Mouse (Mus musculus): ENCODE data around the gene Zfp446. TPM values are rescaled to one million over a fixed set of nuclear protein-coding genes. Genes with fewer than 3 reads are reported as not detected.

Zfp446 gene
- polyA plus RNA-seq, 1 experiment from 2014 or later = 2.1 TPM

DNA sequence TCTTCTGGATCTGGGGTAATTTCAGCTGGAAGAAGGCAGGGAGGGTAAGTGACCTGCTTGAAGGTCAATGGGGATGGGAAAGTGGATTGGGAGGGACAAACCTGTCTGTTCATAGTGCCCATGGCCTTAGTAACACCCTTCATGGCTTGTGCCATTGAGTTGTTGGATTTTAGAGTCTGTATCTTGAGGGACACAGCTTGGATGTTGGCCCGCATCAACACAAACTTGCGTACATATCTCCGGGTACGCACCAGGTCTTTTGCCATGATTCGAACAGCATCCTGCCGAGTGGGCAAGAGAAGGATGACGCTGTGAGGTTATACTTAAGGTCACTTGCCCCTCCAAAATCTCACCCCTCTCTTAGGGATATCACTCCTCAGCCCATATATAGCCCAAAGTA, 54.9 kb downstream of the Zfp446 start:
- peaks cover 45% of the 10 kb centered on the region for H3K36me3 ChIP-seq (ENCODE audit: control insufficient read depth, insufficient read depth, low read length)
- no peak overlapping the region for H3K9ac ChIP-seq (ENCODE audit: low read length)
- H3K27ac ChIP-seq (replicated peaks) = no peak overlapping the region
- H3K9me3 ChIP-seq (ENCODE audit: control insufficient read depth, low read length) = no peaks in the 10 kb centered on the region
- no peak for ATAC-seq (ENCODE audit: low FRiP score, low TSS enrichment)
- H3K27me3 ChIP-seq (ENCODE audit: control insufficient read depth, insufficient read depth, low read length) = no peaks in the 10 kb centered on the region
- H3K4me2 ChIP-seq (replicated peaks; ENCODE audit: low read depth) = no peak overlapping the region
- WGBS = 87% methylated on average over 7 of the region's 7 CpGs
- no peak overlapping the region for H3K4me3 ChIP-seq (ENCODE audit: low read depth, low read length)
- DNase-seq (ENCODE audit: low spot score) = no peak
- TF ChIP-seq CTCF (IDR thresholded peaks at IDR 0.05; ENCODE audit: low read depth) (no peak), EP300 (optimal IDR thresholded peaks at IDR 0.05) (no peak)
- peaks cover 6% of the 10 kb centered on the region; the same call in 1 of the 2 replicates for H3K4me1 ChIP-seq (replicated peaks; ENCODE audit: control insufficient read depth, insufficient read depth)

DNA sequence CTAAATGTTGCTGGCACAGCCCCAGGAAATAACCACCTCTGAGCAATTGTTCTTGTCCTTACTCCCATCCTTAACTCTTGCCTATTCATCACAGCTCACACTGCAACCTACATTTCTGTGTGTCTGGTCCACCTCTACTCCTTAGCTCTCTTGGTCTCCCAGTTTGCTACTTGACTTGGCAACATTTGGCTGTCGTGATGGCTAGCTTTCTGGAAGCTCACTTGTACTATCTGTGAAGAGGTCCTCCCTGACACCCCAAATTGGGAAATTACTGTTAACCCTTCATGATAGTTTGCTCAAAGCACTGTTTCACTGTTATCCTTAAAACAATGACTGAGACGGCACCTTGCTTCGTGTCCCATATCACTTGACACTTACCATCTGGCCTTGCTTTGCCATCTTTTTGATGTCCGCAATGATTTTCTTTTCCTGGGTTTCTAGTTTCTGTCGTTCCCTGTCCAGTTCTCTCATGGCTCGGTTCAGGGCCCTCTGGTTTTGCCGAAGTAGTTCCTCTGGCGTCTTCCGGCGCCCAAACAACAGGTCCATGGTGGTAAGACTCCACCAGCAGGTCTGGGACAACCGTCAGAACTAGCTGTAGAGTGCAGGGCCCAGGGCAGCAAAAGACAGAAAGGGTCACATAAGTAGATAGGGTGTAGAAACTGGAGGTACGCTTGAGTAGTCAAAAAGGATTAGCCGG, 56.0 kb downstream of the Zfp446 start:
- ATAC-seq (ENCODE audit: low FRiP score, low TSS enrichment) = no peak
- TF ChIP-seq EP300 (optimal IDR thresholded peaks at IDR 0.05) (no peak), CTCF (IDR thresholded peaks at IDR 0.05; ENCODE audit: low read depth) (no peak)
- Histone ChIP-seq H3K4me1 (replicated peaks; ENCODE audit: control insufficient read depth, insufficient read depth) (peaks cover 6% of the 10 kb centered on the region; the same call in 1 of the 2 replicates), H3K27me3 (ENCODE audit: control insufficient read depth, insufficient read depth, low read length) (no peaks in the 10 kb centered on the region), H3K9ac (ENCODE audit: low read length) (peak overlapping the region; percentile 79), H3K4me2 (replicated peaks; ENCODE audit: low read depth) (peak overlapping the region; percentile 74), H3K9me3 (ENCODE audit: control insufficient read depth, low read length) (no peaks in the 10 kb centered on the region), H3K36me3 (ENCODE audit: control insufficient read depth, insufficient read depth, low read length) (peaks cover 36% of the 10 kb centered on the region), H3K4me3 (ENCODE audit: low read depth, low read length) (peak overlapping the region; percentile 57), H3K27ac (replicated peaks) (peak overlapping the region; percentile 96)
- DNase-seq (ENCODE audit: low spot score) = no peak
- 31% methylated on average over 13 of the region's 13 CpGs for WGBS

DNA sequence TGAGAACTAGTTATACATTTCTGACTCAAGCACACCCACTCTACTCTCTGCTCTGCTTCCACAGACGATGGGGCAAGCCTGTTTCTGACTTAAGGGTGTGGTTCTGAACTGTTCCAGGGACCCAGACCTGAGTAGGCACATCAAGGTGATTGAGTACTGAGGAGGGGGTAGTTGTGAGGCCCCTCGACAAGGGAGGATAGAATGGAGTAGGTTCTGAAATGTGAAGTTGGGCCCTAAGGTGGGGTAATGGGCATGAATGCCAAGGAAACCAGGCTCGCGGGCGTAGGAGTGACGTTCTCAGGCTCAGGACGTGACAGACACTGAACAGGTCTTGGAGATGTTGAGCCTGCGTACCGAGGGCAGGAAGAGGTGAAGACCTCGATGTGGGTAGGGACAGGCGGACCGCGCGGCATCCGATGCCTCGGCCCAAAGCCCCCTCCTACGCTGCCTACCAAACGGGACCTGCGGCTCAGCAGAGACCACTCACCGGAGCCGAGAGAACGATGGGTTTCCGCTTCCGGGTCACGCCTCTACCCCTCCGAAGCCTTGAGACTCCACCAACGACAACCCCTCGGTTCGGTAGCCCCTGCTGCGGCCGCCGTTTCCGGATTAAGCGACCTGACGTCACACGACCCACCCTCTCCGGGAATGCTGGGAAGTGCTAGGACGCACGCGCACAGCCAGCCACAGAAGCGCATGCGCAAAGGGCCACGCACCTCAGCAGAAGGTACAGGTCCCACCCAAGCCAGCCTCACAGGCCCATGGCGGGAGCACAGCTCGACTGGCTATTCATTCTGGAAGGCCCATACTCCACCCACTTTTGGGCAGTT, 56.7 kb downstream of the Zfp446 start, which contains the start of gene Chmp2a:
Chmp2a (minus strand) TSS at position 660 of the 830 bp plus-strand sequence.
- peak within 1 kb of the TSS; percentile 96 for H3K27ac ChIP-seq (replicated peaks)
- TF ChIP-seq EP300 (optimal IDR thresholded peaks at IDR 0.05) = no peak
- TF ChIP-seq CTCF (IDR thresholded peaks at IDR 0.05; ENCODE audit: low read depth) = no peak
- H3K4me2 ChIP-seq (replicated peaks; ENCODE audit: low read depth) = peak within 1 kb of the TSS; percentile 74
- no peaks in the 10 kb centered on the region for H3K27me3 ChIP-seq (ENCODE audit: control insufficient read depth, insufficient read depth, low read length)
- H3K9ac ChIP-seq (ENCODE audit: low read length) = peak within 1 kb of the TSS; percentile 79
- DNase-seq (ENCODE audit: low spot score) (peak; percentile 99), ATAC-seq (ENCODE audit: low FRiP score, low TSS enrichment) (peak; percentile 83)
- no peaks in the 10 kb centered on the region for H3K9me3 ChIP-seq (ENCODE audit: control insufficient read depth, low read length)
- WGBS = under 1% methylated on average over 45 of the region's 45 CpGs
- H3K4me1 ChIP-seq (replicated peaks; ENCODE audit: control insufficient read depth, insufficient read depth) = peaks cover 6% of the 10 kb centered on the region; the same call in 1 of the 2 replicates
- peaks cover 28% of the 10 kb centered on the region for H3K36me3 ChIP-seq (ENCODE audit: control insufficient read depth, insufficient read depth, low read length)
- H3K4me3 ChIP-seq (ENCODE audit: low read depth, low read length) = peak within 1 kb of the TSS; percentile 57

Other genes with a start within 250 kb of the Zfp446 start
- gene Vmn2r56, start 242.8 kb upstream of the Zfp446 start, polyA plus RNA-seq (2015; fragmentation: Nextera tagmentation; extraction: Ambion mirVana) = 0.02 TPM in 1 of 2 replicates, not detected in the other
- 1.3 and 1.7 TPM in 2 replicates for gene Zscan18, start 174.2 kb upstream of the Zfp446 start, polyA plus RNA-seq (2015; fragmentation: Nextera tagmentation; extraction: Ambion mirVana)
- 5.9 and 6.4 TPM in 2 replicates for gene Zfp329, start 159.0 kb upstream of the Zfp446 start, polyA plus RNA-seq (2015; fragmentation: Nextera tagmentation; extraction: Ambion mirVana)
- gene Zfp110, start 143.1 kb upstream of the Zfp446 start, polyA plus RNA-seq (2015; fragmentation: Nextera tagmentation; extraction: Ambion mirVana) = 15.9 and 16.9 TPM in 2 replicates
- gene Zfp128, start 96.7 kb upstream of the Zfp446 start, polyA plus RNA-seq (2015; fragmentation: Nextera tagmentation; extraction: Ambion mirVana) = 1.5 and 1.6 TPM in 2 replicates
- 5.1 and 5.8 TPM in 2 replicates for gene Zscan22, start 80.0 kb upstream of the Zfp446 start, polyA plus RNA-seq (2015; fragmentation: Nextera tagmentation; extraction: Ambion mirVana)
- 784 and 821 TPM in 2 replicates for gene Rps5, start 55.6 kb upstream of the Zfp446 start, polyA plus RNA-seq (2015; fragmentation: Nextera tagmentation; extraction: Ambion mirVana)
- gene Rnf225, start 50.4 kb upstream of the Zfp446 start, polyA plus RNA-seq (2015; fragmentation: Nextera tagmentation; extraction: Ambion mirVana) = 30.7 and 33.6 TPM in 2 replicates
- gene Zfp324, start 12.0 kb upstream of the Zfp446 start, polyA plus RNA-seq (2015; fragmentation: Nextera tagmentation; extraction: Ambion mirVana) = 4.4 and 4.6 TPM in 2 replicates
- 0.13 and 0.25 TPM in 2 replicates for gene Slc27a5, start 20.3 kb downstream of the Zfp446 start, polyA plus RNA-seq (2015; fragmentation: Nextera tagmentation; extraction: Ambion mirVana)
- 93.7 and 105 TPM in 2 replicates for gene Trim28, start 21.3 kb downstream of the Zfp446 start, polyA plus RNA-seq (2015; fragmentation: Nextera tagmentation; extraction: Ambion mirVana)
- 8.5 and 9.5 TPM in 2 replicates for gene Zbtb45, start 32.2 kb downstream of the Zfp446 start, polyA plus RNA-seq (2015; fragmentation: Nextera tagmentation; extraction: Ambion mirVana)
- 271 and 287 TPM in 2 replicates for gene Chmp2a, start 57.0 kb downstream of the Zfp446 start, polyA plus RNA-seq (2015; fragmentation: Nextera tagmentation; extraction: Ambion mirVana)
- 90.9 and 93.4 TPM in 2 replicates for gene Ube2m, start 60.4 kb downstream of the Zfp446 start, polyA plus RNA-seq (2015; fragmentation: Nextera tagmentation; extraction: Ambion mirVana)
- 0.93 and 1.3 TPM in 2 replicates for gene Mzf1, start 76.9 kb downstream of the Zfp446 start, polyA plus RNA-seq (2015; fragmentation: Nextera tagmentation; extraction: Ambion mirVana)
- 0.01 TPM in 1 of 2 replicates, not detected in the other for gene Vmn1r85, start 117.3 kb downstream of the Zfp446 start, polyA plus RNA-seq (2015; fragmentation: Nextera tagmentation; extraction: Ambion mirVana)
- gene Vmn1r86, start 142.1 kb downstream of the Zfp446 start, polyA plus RNA-seq (2015; fragmentation: Nextera tagmentation; extraction: Ambion mirVana) = not detected in 2 replicates
- gene Vmn1r87, start 162.3 kb downstream of the Zfp446 start, polyA plus RNA-seq (2015; fragmentation: Nextera tagmentation; extraction: Ambion mirVana) = 0.04 TPM in 1 of 2 replicates, not detected in the other
- 0.02 TPM in 1 of 2 replicates, not detected in the other for gene Vmn1r88, start 181.7 kb downstream of the Zfp446 start, polyA plus RNA-seq (2015; fragmentation: Nextera tagmentation; extraction: Ambion mirVana)
- not detected in 2 replicates for gene Vmn1r89, start 235.2 kb downstream of the Zfp446 start, polyA plus RNA-seq (2015; fragmentation: Nextera tagmentation; extraction: Ambion mirVana)